Mouse (Mus musculus) E14TG2a.4 (cell line): Measurements from ENCODE around the gene Gm20388.

Experiments
- H3K27me3 ChIP-seq: 2 replicates; pipeline ENCODE4 v1.6.1; 2014; ENCODE audit warnings: low read length, control low read depth; ENCODE audit not compliant: insufficient read depth
- H3K36me3 ChIP-seq: 2 replicates; pipeline ENCODE4 v1.6.1; 2014; ENCODE audit warnings: low read length, control low read depth; ENCODE audit not compliant: insufficient read depth
- H3K4me1 ChIP-seq: replicated peaks from 2 replicates; pipeline ENCODE4 v1.6.1; 2014; ENCODE audit warnings: low read depth, low read length, control low read depth
- H3K4me3 ChIP-seq: replicated peaks from 2 replicates; pipeline ENCODE4 v1.5.1; 2014; ENCODE audit warnings: mild to moderate bottlenecking, low read length
- H3K9me3 ChIP-seq: 2 replicates; pipeline ENCODE4 v1.6.1; 2014; ENCODE audit warnings: low read length, control low read depth
- CTCF ChIP-seq: conservative IDR thresholded peaks from 2 replicates; pipeline ENCODE4 v1.5.1; 2014; ENCODE audit warnings: low read length
- NANOG ChIP-seq: IDR thresholded peaks from 2 replicates; pipeline ENCODE4 v1.6.1; 2014; ENCODE audit warnings: borderline replicate concordance, low read length, mixed read lengths
- POU5F1 ChIP-seq: IDR thresholded peaks from 2 replicates; pipeline ENCODE4 v1.6.1; 2014; ENCODE audit warnings: low read length, borderline replicate concordance

The Gm20388 gene

GRCm38 (mm10) chr8:122853340-122853771, 2942.7 kb downstream of the Gm20388 start:
- H3K4me1 ChIP-seq, result peaks cover 25% of the 10 kb centered on the region
- no peak overlapping the region for H3K4me3 ChIP-seq
- H3K27me3 ChIP-seq, result peaks cover 17% of the 10 kb centered on the region; the same call in 1 of the 2 replicates
- TF ChIP-seq NANOG, result no peak
- TF ChIP-seq CTCF, result no peak
- TF ChIP-seq POU5F1, result no peak
- no peaks in the 10 kb centered on the region for H3K36me3 ChIP-seq
- no peaks in the 10 kb centered on the region for H3K9me3 ChIP-seq

DNA sequence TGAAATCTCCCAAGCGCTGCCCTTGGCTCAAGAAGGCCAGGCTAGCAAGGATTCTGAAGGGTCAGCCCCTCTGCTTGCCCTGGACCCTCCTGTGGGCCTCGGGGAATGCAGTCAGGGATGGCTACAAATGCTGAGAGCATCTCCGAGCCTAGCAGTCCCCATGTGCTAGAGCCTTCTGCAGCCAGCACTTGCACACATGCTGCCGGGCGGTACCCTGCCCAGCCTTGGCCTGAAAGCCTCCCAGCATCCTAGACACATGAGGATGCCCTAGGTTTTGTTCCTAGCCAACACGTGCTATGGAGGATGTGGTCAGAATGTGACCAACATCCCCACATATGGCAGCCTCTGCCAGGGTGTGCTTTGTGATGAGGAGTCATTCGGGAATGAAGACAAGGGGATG, 2943.7 kb downstream of the Gm20388 start:
- H3K4me3 ChIP-seq, result no peak overlapping the region
- H3K36me3 ChIP-seq, result no peaks in the 10 kb centered on the region
- peaks cover 14% of the 10 kb centered on the region for H3K4me1 ChIP-seq
- no peak for TF ChIP-seq POU5F1
- no peak for TF ChIP-seq CTCF
- no peak for TF ChIP-seq NANOG
- H3K27me3 ChIP-seq, result peaks cover 10% of the 10 kb centered on the region; the same call in 1 of the 2 replicates
- no peaks in the 10 kb centered on the region for H3K9me3 ChIP-seq

DNA sequence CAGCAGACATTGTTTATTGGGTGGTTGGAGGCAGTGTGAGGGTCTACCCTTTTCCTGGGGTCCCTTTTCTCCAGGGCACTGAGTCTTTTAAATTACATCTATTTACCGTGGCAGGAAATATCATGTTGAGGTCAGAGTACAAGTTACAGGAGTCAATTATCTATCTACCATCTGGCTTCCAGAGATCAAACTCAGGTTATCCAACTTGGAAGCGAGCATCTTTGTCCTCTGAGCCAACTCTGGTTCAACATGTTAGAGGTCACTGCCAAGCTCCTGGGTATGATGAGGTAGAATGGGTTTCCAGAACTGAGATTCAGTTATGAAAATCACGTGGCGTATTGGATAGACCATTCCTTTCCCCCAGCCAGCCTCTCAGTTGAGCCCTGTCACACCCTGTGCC, 2944.5 kb downstream of the Gm20388 start:
- Histone ChIP-seq H3K4me3 (no peak overlapping the region), H3K27me3 (peaks cover 8% of the 10 kb centered on the region; the same call in 1 of the 2 replicates), H3K36me3 (no peaks in the 10 kb centered on the region), H3K9me3 (no peaks in the 10 kb centered on the region), H3K4me1 (peaks cover 10% of the 10 kb centered on the region)
- TF ChIP-seq POU5F1 (no peak), NANOG (no peak), CTCF (no peak)

DNA sequence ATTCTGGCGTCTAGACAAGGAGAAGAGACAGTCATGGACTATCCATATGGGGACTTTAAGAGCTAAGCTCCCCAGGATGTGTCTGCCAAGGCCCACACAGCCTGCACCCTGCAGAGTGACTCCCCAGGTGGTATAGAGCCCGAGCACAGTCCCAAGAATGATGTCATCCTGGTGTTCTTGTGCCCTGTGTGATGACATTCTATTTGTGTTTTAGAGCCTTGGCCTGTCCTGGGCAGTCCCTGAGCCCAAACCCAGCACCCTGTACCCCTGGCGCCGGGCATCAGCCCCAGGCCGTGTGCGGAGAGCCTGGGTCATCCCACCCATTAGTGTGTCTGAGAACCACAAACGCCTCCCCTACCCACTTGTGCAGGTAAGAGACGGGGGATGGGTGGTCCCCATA, 2945.6 kb downstream of the Gm20388 start:
- H3K4me1 ChIP-seq, result peaks cover 13% of the 10 kb centered on the region
- no peaks in the 10 kb centered on the region for H3K9me3 ChIP-seq
- H3K4me3 ChIP-seq, result no peak overlapping the region
- TF ChIP-seq CTCF (no peak), NANOG (no peak), POU5F1 (no peak)
- no peaks in the 10 kb centered on the region for H3K36me3 ChIP-seq
- H3K27me3 ChIP-seq, result peaks cover 5% of the 10 kb centered on the region; the same call in 1 of the 2 replicates

GRCm38 (mm10) chr8:122859843-122860242, 2949.2 kb downstream of the Gm20388 start:
- Histone ChIP-seq H3K27me3 (no peaks in the 10 kb centered on the region; the same call in 1 of the 2 replicates), H3K9me3 (peaks cover 18% of the 10 kb centered on the region), H3K36me3 (no peaks in the 10 kb centered on the region), H3K4me3 (no peak overlapping the region), H3K4me1 (peaks cover 4% of the 10 kb centered on the region; the same call in 1 of the 2 replicates)
- TF ChIP-seq NANOG (no peak), CTCF (no peak), POU5F1 (no peak)

- H3K4me1 ChIP-seq, result peaks cover 8% of the 10 kb centered on the region
- peaks cover 43% of the 10 kb centered on the region for H3K9me3 ChIP-seq
- no peaks in the 10 kb centered on the region for H3K36me3 ChIP-seq
- no peaks in the 10 kb centered on the region for H3K27me3 ChIP-seq
- H3K4me3 ChIP-seq, result no peak overlapping the region
- TF ChIP-seq POU5F1 (no peak), NANOG (no peak), CTCF (no peak)
These were observed 2954.1 kb downstream of the Gm20388 start for GRCm38 (mm10) chr8:122864719-122865129.

- Histone ChIP-seq H3K4me3 (no peak overlapping the region), H3K9me3 (peaks cover 43% of the 10 kb centered on the region), H3K27me3 (no peaks in the 10 kb centered on the region), H3K4me1 (peaks cover 9% of the 10 kb centered on the region), H3K36me3 (no peaks in the 10 kb centered on the region)
- TF ChIP-seq POU5F1 (no peak), CTCF (no peak), NANOG (no peak)
These were observed 2954.8 kb downstream of the Gm20388 start for GRCm38 (mm10) chr8:122865441-122865840.

DNA sequence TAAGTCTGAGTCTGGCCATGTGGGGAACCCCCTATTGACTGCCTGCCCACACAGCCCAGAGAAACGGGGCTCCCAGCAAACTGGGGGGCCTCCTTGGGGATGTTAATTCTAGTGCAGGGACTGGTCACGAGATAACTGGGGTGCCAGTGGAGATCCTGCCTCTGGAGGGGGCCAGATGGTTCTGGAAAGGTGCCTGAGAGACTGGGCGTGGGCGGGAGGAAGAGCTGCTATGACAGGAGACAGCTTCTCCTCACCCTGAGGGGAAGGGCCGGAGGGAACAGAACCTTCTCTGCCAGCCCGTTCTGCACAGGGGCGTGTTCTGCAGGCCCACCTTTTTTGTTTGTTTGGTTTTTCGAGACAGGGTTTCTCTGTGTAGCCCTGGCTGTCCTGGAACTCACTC, 2955.6 kb downstream of the Gm20388 start:
- Histone ChIP-seq H3K36me3 (no peaks in the 10 kb centered on the region), H3K27me3 (no peaks in the 10 kb centered on the region), H3K4me3 (no peak overlapping the region), H3K4me1 (peaks cover 16% of the 10 kb centered on the region), H3K9me3 (peaks cover 43% of the 10 kb centered on the region)
- TF ChIP-seq CTCF (no peak), POU5F1 (no peak), NANOG (no peak)

DNA sequence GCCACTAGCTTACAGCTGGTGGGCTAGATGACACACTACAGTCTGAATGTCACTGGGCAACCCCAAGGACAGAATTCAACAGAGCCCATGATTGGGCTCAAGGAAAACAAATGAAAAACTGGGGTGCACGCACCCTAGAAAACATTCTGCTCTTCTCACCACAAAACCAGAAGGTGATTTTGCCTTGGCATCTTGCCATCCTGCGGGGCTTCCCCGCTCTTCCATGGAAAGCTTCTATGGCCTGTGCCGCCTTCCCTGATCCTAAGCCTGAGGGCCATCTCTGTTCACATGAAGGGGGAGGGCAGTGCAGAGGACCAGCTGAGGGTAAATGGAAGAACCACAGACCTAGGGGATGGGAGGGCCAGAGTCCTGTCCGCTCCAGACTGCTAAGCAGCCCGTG, 2957.3 kb downstream of the Gm20388 start:
- TF ChIP-seq POU5F1 (no peak), NANOG (no peak), CTCF (no peak)
- H3K4me3 ChIP-seq, result no peak overlapping the region
- H3K4me1 ChIP-seq, result peaks cover 30% of the 10 kb centered on the region
- peaks cover 43% of the 10 kb centered on the region for H3K9me3 ChIP-seq
- H3K27me3 ChIP-seq, result no peaks in the 10 kb centered on the region
- H3K36me3 ChIP-seq, result no peaks in the 10 kb centered on the region

- Histone ChIP-seq H3K4me3 (peak overlapping the region; percentile 77), H3K9me3 (peaks cover 19% of the 10 kb centered on the region), H3K4me1 (peaks cover 30% of the 10 kb centered on the region), H3K36me3 (no peaks in the 10 kb centered on the region), H3K27me3 (no peaks in the 10 kb centered on the region)
- no peak for TF ChIP-seq NANOG
- TF ChIP-seq CTCF, result no peak
- TF ChIP-seq POU5F1, result no peak
These were observed 2959.8 kb downstream of the Gm20388 start for GRCm38 (mm10) chr8:122870377-122870863.
